Mouse (Mus musculus): Measurements from ENCODE around the gene Hoxa6.

The Hoxa6 gene

GRCm38 (mm10) chr6:52201269-52201668 is 7.3 kb downstream of the Hoxa6 start:
- DNase-seq (ENCODE audit: low spot score in 2 of 2) = no peak

- DNase-seq (ENCODE audit: low spot score in 2 of 2) = no peak
Observed at GRCm38 (mm10) chr6:52200751-52201250, 7.7 kb downstream of the Hoxa6 start.

GRCm38 (mm10) chr6:52200073-52200750 is 8.3 kb downstream of the Hoxa6 start:
- no peak for DNase-seq (ENCODE audit: low spot score in 2 of 2)

GRCm38 (mm10) chr6:52197271-52197670 is 11.3 kb downstream of the Hoxa6 start:
- no peak for DNase-seq (ENCODE audit: low spot score in 2 of 2)

GRCm38 (mm10) chr6:52196811-52197210 is 11.7 kb downstream of the Hoxa6 start:
- no peak for DNase-seq (ENCODE audit: low spot score in 2 of 2)

- no peak for DNase-seq (ENCODE audit: low spot score in 2 of 2)
Observed at GRCm38 (mm10) chr6:52194690-52195089, 13.8 kb downstream of the Hoxa6 start.

GRCm38 (mm10) chr6:52191860-52192550 is 16.5 kb downstream of the Hoxa6 start:
- DNase-seq (ENCODE audit: low spot score in 2 of 2) = no peak

- DNase-seq (ENCODE audit: low spot score in 2 of 2) = no peak
Observed at GRCm38 (mm10) chr6:52190906-52191810, 17.4 kb downstream of the Hoxa6 start, which contains the start of gene Hoxa4. Gene Hoxa4 (minus strand): TSS chr6:52191753.

GRCm38 (mm10) chr6:52190410-52190809 is 18.1 kb downstream of the Hoxa6 start:
- no peak for DNase-seq (ENCODE audit: low spot score in 2 of 2)

GRCm38 (mm10) chr6:52189909-52190308 is 18.6 kb downstream of the Hoxa6 start:
- no peak for DNase-seq (ENCODE audit: low spot score in 2 of 2)

- no peak for DNase-seq (ENCODE audit: low spot score in 2 of 2)
Observed at GRCm38 (mm10) chr6:52189172-52189591, 19.3 kb downstream of the Hoxa6 start.

GRCm38 (mm10) chr6:52186500-52186899 is 22.0 kb downstream of the Hoxa6 start:
- no peak for DNase-seq (ENCODE audit: low spot score in 2 of 2)

GRCm38 (mm10) chr6:52185834-52186233 is 22.7 kb downstream of the Hoxa6 start:
- DNase-seq (ENCODE audit: low spot score in 2 of 2) = no peak

GRCm38 (mm10) chr6:52185222-52185621 is 23.3 kb downstream of the Hoxa6 start:
- DNase-seq (ENCODE audit: low spot score in 2 of 2) = no peak

GRCm38 (mm10) chr6:52184668-52185067 is 23.9 kb downstream of the Hoxa6 start:
- no peak for DNase-seq (ENCODE audit: low spot score in 2 of 2)

- DNase-seq (ENCODE audit: low spot score in 2 of 2) = no peak
Observed at GRCm38 (mm10) chr6:52183311-52184080, 25.0 kb downstream of the Hoxa6 start.

GRCm38 (mm10) chr6:52182793-52183192 is 25.7 kb downstream of the Hoxa6 start:
- DNase-seq (ENCODE audit: low spot score in 2 of 2) = no peak

GRCm38 (mm10) chr6:52182030-52182429 is 26.5 kb downstream of the Hoxa6 start:
- no peak for DNase-seq (ENCODE audit: low spot score in 2 of 2)

GRCm38 (mm10) chr6:52180726-52181125 is 27.8 kb downstream of the Hoxa6 start:
- no peak for DNase-seq (ENCODE audit: low spot score in 2 of 2)

GRCm38 (mm10) chr6:52180213-52180710 is 28.3 kb downstream of the Hoxa6 start:
- no peak for DNase-seq (ENCODE audit: low spot score in 2 of 2)

- no peak for DNase-seq (ENCODE audit: low spot score in 2 of 2)
Observed at GRCm38 (mm10) chr6:52179690-52180089, 28.8 kb downstream of the Hoxa6 start.

Data from frontal cortex, postnatal 25 days (tissue).